Mouse (Mus musculus) gastrocnemius, postnatal 25 days (tissue): ENCODE measurements at regions not wholly inside any gene's neighbourhood (a gene's known extent, or its start where the extent isn't known, plus 50 kb on each side); places are given as distances from the start of the nearest gene placed in this dataset.

ENCODE experiments used
- DNase-seq: peaks from one replicate; pipeline ENCODE4 v3.0.0; 2022

- no peak for DNase-seq
Observed at GRCm38 (mm10) chr7:68945886-68946863, 197.1 kb upstream of the Arrdc4 start.

DNA sequence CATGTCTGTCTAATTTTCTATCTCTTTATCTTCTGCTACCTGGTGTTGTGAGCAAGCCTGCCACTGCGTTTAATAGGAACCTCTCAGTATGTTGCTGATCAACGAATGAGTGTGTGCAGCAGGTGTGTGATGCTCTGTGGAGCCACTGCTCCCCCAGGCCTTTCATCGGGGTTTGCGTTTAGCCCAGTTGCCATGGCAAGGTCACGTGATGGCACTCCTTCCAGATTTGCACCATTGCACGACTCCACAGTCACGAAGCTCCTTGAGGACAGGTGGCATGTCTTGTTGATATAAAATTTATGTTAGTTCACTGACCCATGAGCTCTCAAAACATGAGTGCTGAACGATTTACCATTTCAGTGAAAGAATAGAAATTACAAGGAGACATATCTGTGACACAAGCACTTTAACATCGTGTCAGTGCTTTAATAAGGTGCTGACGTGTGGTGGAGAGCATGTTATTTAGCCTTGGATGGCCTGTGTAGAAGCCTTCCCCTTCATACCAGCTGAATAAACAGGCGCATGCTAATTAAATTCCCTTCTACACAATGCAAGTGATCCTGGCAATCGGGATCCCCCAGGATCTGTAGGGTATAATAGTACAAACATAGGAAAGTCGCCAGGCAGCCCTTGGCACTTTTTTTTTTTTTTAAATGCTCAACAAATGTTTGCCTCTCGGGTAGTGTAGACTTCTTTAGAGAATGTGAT is 181.7 kb upstream of the Arrdc4 start:
- no peak for DNase-seq

DNA sequence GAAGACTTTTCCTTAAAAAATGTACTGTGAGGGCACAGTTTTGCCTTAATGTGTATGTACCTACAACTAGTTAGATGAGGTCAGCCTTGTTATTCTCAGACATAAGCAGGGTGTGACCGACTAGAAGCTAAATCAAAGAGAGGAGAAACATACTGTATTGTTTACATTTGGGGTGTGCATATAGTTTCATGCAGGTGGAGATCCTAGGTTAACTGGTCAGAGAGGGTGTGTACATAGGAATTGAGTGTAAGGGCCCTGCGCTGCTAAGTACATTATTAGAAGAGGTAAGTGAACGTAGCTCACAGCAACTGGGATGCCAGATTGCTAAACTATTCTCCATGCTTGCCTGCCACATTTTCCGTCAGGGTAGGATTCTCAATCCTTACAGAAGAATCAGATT is 180.6 kb upstream of the Arrdc4 start:
- DNase-seq, result no peak

DNA sequence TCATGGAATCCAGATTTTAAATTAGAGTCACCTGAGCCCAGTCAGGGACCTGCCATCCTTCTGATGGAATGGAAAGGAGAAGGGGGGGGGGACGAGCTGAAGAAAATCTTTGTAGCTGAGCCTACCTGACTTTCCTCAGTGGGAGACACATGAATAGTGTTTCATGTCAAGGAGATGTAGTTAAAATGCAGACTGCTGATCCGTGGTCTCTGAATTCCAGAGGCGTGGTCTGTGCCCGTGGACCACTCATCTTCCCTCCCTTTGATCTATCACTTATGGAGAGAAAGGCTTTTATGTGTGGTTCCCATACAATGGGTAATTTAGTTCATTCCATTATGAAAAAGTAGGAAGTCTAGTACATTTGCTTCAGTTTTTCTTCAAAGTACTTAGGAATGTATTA is 176.6 kb upstream of the Arrdc4 start:
- DNase-seq, result no peak

DNA sequence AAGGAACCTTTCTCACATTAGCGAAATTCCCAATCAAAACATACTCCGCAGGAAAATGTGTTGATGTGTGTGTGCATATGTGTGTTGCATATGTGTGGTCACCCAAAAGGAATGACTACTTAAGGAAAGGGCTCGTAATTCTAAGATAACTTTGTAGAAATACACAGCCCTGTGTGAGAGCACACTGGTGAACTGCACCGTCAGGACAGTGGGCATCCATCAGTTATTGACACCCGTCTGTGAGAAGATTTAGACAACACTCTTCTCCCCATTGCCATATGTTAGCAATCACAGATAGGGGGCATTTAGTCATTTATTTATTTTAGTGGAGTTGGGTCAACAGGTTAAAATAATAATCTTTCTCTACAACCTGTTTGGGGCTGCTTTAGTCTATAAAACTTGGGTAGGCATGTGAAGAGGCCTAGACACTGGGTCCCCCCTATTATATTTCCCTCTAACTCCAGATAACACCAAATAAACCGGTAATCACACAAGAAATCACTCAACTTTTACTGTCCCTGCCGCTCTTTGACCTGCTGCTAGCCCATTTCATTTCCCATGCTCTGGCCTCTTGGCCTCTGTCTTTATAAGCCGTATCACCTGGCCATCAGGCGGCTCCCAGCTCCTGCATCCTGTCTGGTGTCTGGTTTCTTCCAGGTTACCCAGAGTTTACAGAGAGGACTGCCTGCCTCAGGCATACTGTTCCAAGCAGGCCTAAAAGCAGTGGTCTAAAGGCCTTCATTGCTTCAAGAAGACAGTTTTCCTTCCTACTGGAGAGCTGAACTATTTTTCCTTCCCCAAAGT is 169.8 kb upstream of the Arrdc4 start:
- no peak for DNase-seq

DNA sequence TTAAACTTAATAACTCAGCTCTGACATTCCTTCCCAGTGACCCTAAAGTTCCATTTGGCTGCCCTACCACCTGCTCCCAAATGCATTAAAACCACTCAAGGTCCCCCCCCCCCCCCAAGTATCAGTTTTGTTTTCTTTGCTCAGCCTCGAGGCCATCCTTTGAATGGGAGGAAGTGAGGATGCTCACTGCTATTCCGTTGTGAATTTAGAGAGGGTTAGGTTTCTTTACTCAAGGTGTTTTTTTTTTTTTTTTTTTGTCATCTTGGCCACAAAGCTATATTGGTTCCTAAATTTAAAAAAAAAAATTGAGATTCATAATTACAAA is 168.8 kb upstream of the Arrdc4 start:
- DNase-seq, result no peak

GRCm38 (mm10) chr7:68917137-68917875 is 168.3 kb upstream of the Arrdc4 start:
- no peak for DNase-seq

DNA sequence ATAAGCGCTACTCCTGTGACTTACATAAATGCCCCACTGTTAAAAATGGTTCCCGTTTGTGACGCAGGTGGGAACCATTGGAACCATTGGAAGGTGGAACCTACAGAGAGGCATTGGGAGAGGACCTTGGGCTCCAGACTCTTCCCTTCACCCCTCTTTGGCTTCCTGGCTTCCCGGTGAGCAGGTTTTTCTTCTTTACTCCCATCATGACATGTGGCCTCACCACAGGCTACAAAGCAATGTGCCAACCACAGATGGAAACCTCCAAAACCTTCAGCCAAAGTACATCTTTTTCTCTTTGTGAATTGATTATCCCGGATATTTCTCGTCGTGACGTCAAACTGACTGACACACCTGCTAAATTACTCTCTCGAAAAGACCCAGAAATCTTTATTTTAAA is 166.9 kb upstream of the Arrdc4 start:
- no peak for DNase-seq

DNA sequence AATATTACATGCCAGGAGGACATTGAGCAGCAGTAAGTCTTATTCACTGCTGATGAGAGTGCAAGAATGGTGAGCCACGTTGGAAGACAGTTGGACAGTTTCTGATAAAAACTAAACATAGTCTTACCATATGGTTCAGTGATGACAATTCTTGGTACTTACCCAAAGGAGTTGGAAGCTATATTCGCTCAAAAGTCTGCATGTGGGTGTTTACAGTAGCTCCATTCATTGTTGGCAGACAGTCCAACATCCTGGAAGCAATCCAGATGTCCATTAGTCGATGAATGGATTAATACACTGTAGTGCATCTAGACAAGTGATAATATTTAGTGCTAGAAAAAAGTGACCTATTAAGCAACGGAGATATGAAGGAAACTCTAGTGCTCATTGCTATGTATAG is 165.3 kb upstream of the Arrdc4 start:
- DNase-seq, result no peak

DNA sequence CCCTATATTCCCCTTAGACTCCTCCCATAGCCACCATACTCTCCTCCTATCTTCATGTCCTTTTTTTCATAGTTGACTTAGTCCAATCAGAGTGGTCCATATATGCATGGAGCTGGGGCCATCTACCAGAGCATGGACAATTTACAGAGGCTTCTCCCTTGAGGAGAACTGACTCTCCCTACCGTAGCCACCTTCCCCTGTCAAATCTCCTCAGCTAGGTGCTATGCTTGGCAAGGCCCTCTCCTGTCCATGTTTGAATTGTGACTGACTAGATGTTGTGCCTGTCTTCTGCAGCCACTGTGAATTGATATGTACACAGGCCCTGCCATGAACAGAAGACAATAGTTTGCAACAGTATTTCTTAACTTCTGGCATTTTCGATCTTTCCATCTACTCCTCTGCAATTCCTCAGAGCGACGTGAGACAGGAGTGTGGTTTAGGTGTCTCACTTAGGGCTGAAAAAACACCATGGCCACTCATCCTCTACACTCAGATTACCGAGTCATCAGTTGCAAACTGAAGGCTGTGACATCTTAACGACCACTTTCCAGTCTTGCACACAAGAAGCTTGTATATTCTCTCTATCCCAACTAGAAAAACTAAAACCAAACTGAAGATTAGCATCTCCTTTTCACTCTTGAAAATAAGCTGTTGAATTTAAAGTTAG is 163.1 kb upstream of the Arrdc4 start:
- DNase-seq, result no peak

DNA sequence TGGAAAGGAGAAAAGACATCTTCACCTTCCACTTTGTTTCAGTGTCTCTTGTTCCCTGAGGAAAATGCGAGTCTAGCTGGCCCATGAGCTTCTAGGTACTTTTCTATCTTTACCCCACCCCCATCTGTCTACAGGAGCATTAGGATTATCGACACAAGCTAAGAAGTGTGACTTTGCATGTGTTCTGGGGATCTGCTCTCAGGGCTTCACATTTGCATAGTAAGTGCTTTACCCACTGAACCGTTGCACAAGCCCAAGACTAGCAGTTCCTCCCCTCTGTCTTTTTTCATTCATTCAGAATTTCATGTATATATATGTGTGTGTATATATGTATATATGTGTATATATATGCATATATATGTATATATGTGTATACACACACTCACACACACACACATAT is 162.5 kb upstream of the Arrdc4 start:
- no peak for DNase-seq

GRCm38 (mm10) chr7:68909694-68910093 is 160.7 kb upstream of the Arrdc4 start:
- no peak for DNase-seq

GRCm38 (mm10) chr7:68908401-68908834 is 159.4 kb upstream of the Arrdc4 start:
- no peak for DNase-seq

- no peak for DNase-seq
Observed at GRCm38 (mm10) chr7:68907867-68908266, 158.8 kb upstream of the Arrdc4 start.

DNA sequence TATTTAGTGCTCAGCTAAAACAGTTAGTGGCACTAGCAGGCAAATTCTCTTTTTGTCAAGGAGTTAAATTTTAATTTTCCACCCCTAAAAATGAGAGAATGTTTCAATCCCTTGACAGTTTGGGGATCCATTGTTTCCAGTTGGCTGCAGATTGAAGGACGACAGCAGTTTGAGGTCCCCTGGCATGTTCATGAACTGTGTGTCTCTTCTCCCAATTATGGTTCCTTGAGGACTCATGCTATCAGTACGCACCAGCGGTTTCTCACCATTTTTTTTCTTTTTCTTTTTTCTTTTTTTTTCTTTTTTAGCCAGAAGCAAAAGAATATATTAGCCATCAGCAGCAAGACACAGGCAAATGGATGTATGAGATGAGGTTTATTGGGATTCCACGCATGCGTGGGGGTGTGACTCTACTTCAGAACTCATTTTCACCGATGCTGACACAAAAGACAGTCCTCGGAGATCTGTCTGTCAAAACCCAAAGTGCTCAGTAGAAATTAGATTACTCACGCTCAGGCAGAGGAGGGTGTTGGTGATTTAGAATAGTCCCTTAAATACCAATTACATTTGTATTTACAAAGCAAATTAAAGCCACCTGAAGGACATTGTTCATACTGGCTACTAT is 157.8 kb upstream of the Arrdc4 start:
- no peak for DNase-seq

DNA sequence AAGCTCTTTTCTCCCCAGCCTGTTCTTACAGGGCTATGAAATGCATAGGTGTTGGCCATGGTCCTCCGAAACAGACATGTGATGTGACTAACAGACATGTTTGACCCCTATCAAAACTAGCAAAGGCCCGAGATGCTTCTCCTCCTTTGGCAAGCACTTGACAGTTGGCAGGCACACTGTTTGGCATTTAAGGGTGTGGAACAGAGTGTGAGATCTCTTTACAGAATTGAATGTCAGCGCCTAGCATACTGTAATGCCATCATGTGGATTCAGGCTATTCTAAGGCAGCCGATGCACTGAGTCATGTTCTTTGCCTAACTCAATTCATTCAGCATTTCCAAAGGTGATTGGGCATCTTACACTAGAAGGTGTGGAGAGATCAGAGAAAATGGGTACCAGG is 156.8 kb upstream of the Arrdc4 start:
- no peak for DNase-seq

GRCm38 (mm10) chr7:68886173-68886572 is 137.1 kb upstream of the Arrdc4 start:
- no peak for DNase-seq

DNA sequence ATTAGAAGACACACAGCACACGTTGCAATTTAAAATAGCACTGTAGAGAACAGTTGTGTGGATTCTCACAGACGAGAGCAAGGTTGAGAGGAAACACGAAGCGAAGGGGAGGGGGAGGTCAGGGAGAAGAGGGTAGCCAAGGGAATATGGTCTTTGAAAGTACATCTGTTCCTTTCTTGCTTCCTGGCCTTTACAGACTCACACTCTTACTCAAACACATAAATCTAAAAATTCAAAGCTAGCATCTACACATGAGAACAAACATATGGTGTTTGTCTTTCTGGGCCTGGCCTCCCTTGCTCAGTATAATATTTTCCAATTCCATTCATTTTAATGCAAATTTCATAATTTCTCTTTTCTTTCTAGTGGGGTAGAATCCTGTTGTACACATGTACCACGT is 124.0 kb upstream of the Arrdc4 start:
- DNase-seq, result no peak

- no peak for DNase-seq
Observed at GRCm38 (mm10) chr7:68864322-68865031, 115.4 kb upstream of the Arrdc4 start.

DNA sequence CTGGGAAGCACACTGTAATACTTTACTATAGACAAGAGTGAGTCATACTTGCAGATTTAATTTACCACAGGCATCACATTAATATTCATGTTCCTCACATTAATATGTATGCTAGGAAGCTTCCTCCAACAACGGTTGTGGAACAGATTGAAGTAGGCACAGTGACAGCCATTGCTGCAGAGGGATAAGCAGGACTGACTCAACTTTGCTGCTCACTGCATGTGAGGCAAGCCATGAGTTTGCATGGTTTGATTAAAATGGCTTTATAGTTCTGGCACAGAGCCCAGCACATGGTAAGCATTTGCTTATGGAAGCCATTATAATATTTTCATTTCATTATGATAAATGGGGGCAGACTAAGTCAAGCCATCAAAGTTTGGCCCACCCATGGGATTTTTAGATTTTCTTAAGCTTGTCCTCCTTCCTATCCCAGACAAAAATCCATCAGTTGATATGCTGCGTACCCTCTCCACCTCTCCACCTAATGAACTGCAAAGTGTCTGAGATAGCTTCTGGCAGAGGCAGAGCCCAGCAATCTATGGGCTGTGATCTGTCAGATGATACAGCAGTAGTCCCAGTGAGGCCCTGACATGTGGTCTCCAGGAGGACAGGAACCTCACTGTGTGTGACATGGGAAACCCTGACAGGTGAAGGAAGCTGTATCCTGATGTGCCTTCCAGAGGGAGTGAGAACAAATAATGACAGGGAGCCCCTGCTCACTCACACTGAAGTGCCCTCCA is 109.6 kb upstream of the Arrdc4 start:
- no peak for DNase-seq
